Mouse (Mus musculus) inflammation-experienced regulatory T-cells, adult 6 months (primary cell): ENCODE measurements around the gene Fgf5. TPM values are rescaled to one million over a fixed set of nuclear protein-coding genes. Genes with fewer than 3 reads are reported as not detected.

ENCODE experiments used
- ATAC-seq: one replicate; pipeline ENCODE4 v1.8.0; 2017
- polyA plus RNA-seq, 3 experiments: library from polyadenylated mRNA; unstranded; fragments of 100-300 nt; shearing (Covaris generic); gene quantifications; one replicate each; pipeline ENCODE4 v1.2.1; 2017

Fgf5 gene
- polyA plus RNA-seq, 3 experiments from 2014 or later, result not detected

GRCm38 (mm10) chr5:98305673-98306072 lies 51.7 kb downstream of the Fgf5 start:
- no peak for ATAC-seq

- ATAC-seq, result no peak
Observed at GRCm38 (mm10) chr5:98306528-98306927, 52.5 kb downstream of the Fgf5 start.

- ATAC-seq, result no peak
Observed at GRCm38 (mm10) chr5:98326625-98327024, 72.6 kb downstream of the Fgf5 start.

Other genes with a start within 250 kb of the Fgf5 start
- 10 to 100 TPM in 2 of 3 experiments, 1 to 10 TPM in 1; 9.8 to 12.6 (median 12.0) TPM for gene Antxr2, start 223.1 kb upstream of the Fgf5 start, polyA plus RNA-seq
- not detected for gene Prdm8, start 87.0 kb upstream of the Fgf5 start, polyA plus RNA-seq
- gene Cfap299, start 75.1 kb downstream of the Fgf5 start, polyA plus RNA-seq, result not detected